17 mouse cellular contexts compared by ENCODE assay signal in genomic region chr4:128894112-128894511, GRCm38 (mm10).
"Had no signal": no experiment of that assay in that cellular context is flagged by ENCODE, and none has a peak within 500 bp of the region (broad histone marks: within the 10 kb centered on the region; RNA-seq: fewer than 3 reads in every experiment).

No protein-coding gene starts in this region.

- H3K9ac ChIP-seq: lung, embryonic 15.5 days; midbrain, embryonic 13.5 days; midbrain, embryonic 15.5 days; neural tube, embryonic 12.5 days; stomach, embryonic 15.5 days had no signal

- H3K27ac ChIP-seq: lung, embryonic 15.5 days; macrophage; midbrain, embryonic 13.5 days; midbrain, embryonic 15.5 days; neural tube, embryonic 12.5 days; stomach, embryonic 15.5 days; stomach, postnatal 0 days had no signal

- H3K4me2 ChIP-seq: lung, embryonic 15.5 days; midbrain, embryonic 11.5 days; midbrain, embryonic 13.5 days; midbrain, embryonic 15.5 days; neural tube, embryonic 12.5 days; stomach, embryonic 15.5 days had no signal

- H3K4me3 ChIP-seq: lung, embryonic 15.5 days; megakaryocyte, embryonic 14.5 days; midbrain, embryonic 13.5 days; midbrain, embryonic 15.5 days; neural tube, embryonic 12.5 days; stomach, embryonic 15.5 days had no signal

- H3K9me3 ChIP-seq: lung, embryonic 15.5 days; megakaryocyte, embryonic 14.5 days; midbrain, embryonic 13.5 days; midbrain, embryonic 15.5 days; neural tube, embryonic 12.5 days; stomach, embryonic 15.5 days had no signal

- H3K36me3 ChIP-seq: lung, embryonic 15.5 days; midbrain, embryonic 13.5 days; midbrain, embryonic 15.5 days; neural tube, embryonic 12.5 days; stomach, embryonic 15.5 days had no signal

- ATAC-seq: lung, postnatal 0 days; midbrain, embryonic 13.5 days; midbrain, embryonic 15.5 days had no signal

- DNase-seq: lung, adult 2 months; lung, postnatal 14 days; lung, postnatal 36 days; right cerebral cortex, postnatal 14 days; thymus, adult 2 months; thymus, postnatal 25 days; thymus, postnatal 4 days had no signal

- H3K27me3 ChIP-seq: lung, embryonic 15.5 days; midbrain, embryonic 13.5 days; midbrain, embryonic 15.5 days; stomach, embryonic 15.5 days had no signal
